Mouse (Mus musculus): ENCODE measurements around the gene Ctsd.

Ctsd gene

DNA sequence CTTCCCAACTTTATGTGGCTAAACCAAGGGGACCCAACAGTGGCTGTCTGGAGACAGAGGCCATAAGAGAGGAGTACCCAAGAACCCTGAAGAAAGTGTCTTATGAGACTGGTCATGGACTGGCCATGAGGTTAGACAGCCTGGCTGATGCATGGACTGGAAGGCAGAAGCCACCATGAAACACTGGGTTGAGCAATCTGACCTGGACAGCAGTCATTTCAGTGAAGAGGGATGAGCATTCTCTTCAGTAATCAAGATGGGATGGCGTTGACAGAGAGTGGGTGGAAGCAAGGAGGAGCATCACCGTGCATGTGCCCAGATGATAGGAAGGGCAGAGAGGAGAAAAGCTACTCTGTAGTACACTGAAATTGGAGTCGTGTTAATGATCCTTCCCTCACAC is 3.3 kb upstream of the Ctsd start:
- DNase-seq (ENCODE audit: low read depth, low spot score), result no peak
- Histone ChIP-seq H3K36me3 (ENCODE audit: control insufficient read depth, insufficient read depth, low read length, poor library complexity, severe bottlenecking) (no peaks in the 10 kb centered on the region), H3K27me3 (ENCODE audit: control insufficient read depth, insufficient read depth, low read length, poor library complexity, severe bottlenecking) (no peaks in the 10 kb centered on the region)

GRCm38 (mm10) chr7:142389961-142390650 is 2.3 kb upstream of the Ctsd start:
- no peaks in the 10 kb centered on the region for H3K27me3 ChIP-seq (ENCODE audit: control insufficient read depth, insufficient read depth, low read length, poor library complexity, severe bottlenecking)

DNA sequence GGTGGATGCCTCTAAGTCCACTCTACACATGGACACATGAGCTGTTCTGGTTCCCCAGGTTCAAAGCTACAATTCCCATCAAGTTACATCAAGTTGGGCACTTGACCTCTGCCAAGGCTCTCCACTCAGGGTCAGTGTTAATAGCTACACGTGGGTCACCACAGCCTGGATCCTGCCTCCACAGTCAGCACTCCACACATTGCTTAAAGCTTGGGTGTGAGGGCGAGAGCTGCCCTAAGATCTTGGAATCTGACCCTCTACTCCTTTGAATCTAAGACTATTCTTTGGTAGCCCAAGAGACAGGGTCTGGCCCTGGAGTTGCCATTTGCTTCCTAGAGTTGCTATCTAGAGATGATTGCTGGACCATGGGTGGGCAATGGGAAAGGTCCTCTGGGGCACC is 902 bp upstream of the Ctsd start:
- Histone ChIP-seq H3K27me3 (ENCODE audit: control insufficient read depth, insufficient read depth, low read length, poor library complexity, severe bottlenecking) (no peaks in the 10 kb centered on the region), H3K36me3 (ENCODE audit: control insufficient read depth, insufficient read depth, low read length, poor library complexity, severe bottlenecking) (no peaks in the 10 kb centered on the region)
- DNase-seq (ENCODE audit: low read depth, low spot score), result no peak

More at GRCm38 (mm10) chr7:142389961-142390650, 2.3 kb upstream of the Ctsd start:
- H3K36me3 ChIP-seq (ENCODE audit: control insufficient read depth, insufficient read depth, low read length, poor library complexity, severe bottlenecking), result no peaks in the 10 kb centered on the region
- no peak for DNase-seq (ENCODE audit: low read depth, low spot score)

- DNase-seq (ENCODE audit: low read depth, low spot score), result no peak
- H3K27me3 ChIP-seq (ENCODE audit: control insufficient read depth, insufficient read depth, low read length, poor library complexity, severe bottlenecking), result no peaks in the 10 kb centered on the region
- H3K36me3 ChIP-seq (ENCODE audit: control insufficient read depth, insufficient read depth, low read length, poor library complexity, severe bottlenecking), result no peaks in the 10 kb centered on the region
Observed at GRCm38 (mm10) chr7:142388198-142388597, 360 bp upstream of the Ctsd start.

DNA sequence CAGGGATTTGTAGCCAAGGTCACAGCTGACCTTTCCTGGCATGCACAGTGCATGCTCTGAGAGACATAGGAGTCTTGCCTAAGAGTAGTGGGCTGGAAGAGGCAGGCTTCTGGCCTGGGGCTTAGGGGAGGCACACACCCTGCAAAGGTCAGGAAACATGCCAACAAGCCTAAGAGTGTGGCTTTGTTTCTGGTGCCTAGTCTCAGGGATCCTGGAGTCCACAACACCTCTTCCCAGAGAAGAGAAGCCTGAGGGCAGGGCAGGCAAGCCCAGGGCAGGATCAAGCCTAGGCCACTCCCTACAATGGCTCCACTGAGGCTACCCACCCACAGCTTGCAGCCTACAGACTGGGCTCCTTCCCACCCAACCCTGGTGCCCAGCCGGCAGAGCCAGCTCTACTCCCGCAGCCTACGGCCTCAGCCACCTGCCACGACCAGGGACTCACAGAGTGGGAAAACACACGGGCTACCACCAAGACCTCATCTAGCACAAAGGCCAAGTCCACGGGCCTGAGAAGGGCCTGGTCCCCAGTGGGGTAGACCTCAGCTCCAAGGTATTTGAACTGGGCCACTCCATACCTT is 1.1 kb downstream of the Ctsd start:
- Histone ChIP-seq H3K36me3 (ENCODE audit: control insufficient read depth, insufficient read depth, low read length, poor library complexity, severe bottlenecking) (peaks cover 6% of the 10 kb centered on the region), H3K27me3 (ENCODE audit: control insufficient read depth, insufficient read depth, low read length, poor library complexity, severe bottlenecking) (no peaks in the 10 kb centered on the region)
- no peak for DNase-seq (ENCODE audit: low read depth, low spot score)

DNA sequence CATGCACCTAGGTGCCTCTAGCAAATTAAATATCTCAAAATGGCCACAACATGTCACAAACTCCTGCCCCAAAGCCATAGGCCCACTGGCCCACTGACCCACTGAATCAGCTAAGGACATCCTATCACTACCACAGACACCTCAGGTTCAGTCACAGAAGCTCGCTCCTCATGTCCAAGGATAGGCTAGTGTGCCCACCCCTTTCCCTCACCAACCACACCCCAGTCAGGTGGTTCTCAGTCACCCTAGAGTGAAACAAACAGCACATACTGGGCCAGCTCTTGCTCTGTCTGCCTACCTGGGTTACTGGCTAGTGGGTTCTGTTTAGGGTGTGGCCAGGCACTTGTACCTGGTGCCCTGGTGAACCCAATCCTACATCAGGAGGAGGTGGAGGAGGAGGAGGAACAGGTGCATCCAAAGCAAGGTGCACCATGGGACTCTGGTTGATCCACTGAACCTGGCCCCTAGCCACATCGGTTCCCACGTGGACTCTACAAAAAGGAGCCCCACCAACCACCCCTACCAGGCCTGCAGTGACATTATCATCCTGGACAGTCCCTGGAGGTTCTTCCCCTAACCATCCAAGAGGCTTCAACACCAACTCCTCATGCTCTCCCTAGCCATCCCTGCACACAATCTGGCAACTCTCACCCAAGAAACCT is 2.0 kb downstream of the Ctsd start:
- peaks cover 6% of the 10 kb centered on the region for H3K36me3 ChIP-seq (ENCODE audit: control insufficient read depth, insufficient read depth, low read length, poor library complexity, severe bottlenecking)
- no peaks in the 10 kb centered on the region for H3K27me3 ChIP-seq (ENCODE audit: control insufficient read depth, insufficient read depth, low read length, poor library complexity, severe bottlenecking)
- DNase-seq (ENCODE audit: low read depth, low spot score), result no peak

- H3K27me3 ChIP-seq (ENCODE audit: control insufficient read depth, insufficient read depth, low read length, poor library complexity, severe bottlenecking), result no peaks in the 10 kb centered on the region
- no peak for DNase-seq (ENCODE audit: low read depth, low spot score)
Observed at GRCm38 (mm10) chr7:142384306-142384705, 3.5 kb downstream of the Ctsd start.

DNA sequence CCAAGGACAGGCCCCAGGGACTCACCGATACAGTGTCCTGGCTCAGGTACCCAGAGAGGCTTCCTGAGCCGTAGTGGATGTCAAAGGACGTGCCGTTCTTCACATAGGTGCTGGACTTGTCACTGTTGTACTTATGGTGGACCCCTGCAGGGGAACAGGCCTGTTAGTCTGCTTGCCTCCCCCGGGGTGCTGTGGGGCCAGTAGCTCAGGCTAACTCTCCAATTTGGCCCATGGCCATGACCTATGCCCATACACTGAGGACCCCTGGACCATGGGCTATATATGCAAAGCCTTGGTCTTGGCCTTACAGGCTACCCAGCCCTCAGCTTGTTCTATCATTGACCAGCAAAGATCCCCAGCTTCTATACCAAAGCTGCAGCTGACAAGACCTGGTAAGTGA is 5.3 kb downstream of the Ctsd start, which contains the start of gene Gm49369:
Gene Gm49369, minus strand, starts transcription at position 101 of the 400 bp plus-strand sequence.
- Histone ChIP-seq H3K36me3 (ENCODE audit: control insufficient read depth, insufficient read depth, low read length, poor library complexity, severe bottlenecking) (peaks cover 9% of the 10 kb centered on the region), H3K27me3 (ENCODE audit: control insufficient read depth, insufficient read depth, low read length, poor library complexity, severe bottlenecking) (no peaks in the 10 kb centered on the region)
- no peak for DNase-seq (ENCODE audit: low read depth, low spot score)

More at GRCm38 (mm10) chr7:142384306-142384705, 3.5 kb downstream of the Ctsd start:
- H3K36me3 ChIP-seq (ENCODE audit: control insufficient read depth, insufficient read depth, low read length, poor library complexity, severe bottlenecking), result peaks cover 9% of the 10 kb centered on the region

GRCm38 (mm10) chr7:142381175-142381574 is 6.7 kb downstream of the Ctsd start:
- H3K27me3 ChIP-seq (ENCODE audit: control insufficient read depth, insufficient read depth, low read length, poor library complexity, severe bottlenecking), result no peaks in the 10 kb centered on the region
- DNase-seq (ENCODE audit: low read depth, low spot score), result no peak
- H3K36me3 ChIP-seq (ENCODE audit: control insufficient read depth, insufficient read depth, low read length, poor library complexity, severe bottlenecking), result peaks cover 12% of the 10 kb centered on the region

GRCm38 (mm10) chr7:142379186-142379585 is 8.7 kb downstream of the Ctsd start:
- no peaks in the 10 kb centered on the region for H3K27me3 ChIP-seq (ENCODE audit: control insufficient read depth, insufficient read depth, low read length, poor library complexity, severe bottlenecking)
- DNase-seq (ENCODE audit: low read depth, low spot score), result no peak
- peaks cover 12% of the 10 kb centered on the region for H3K36me3 ChIP-seq (ENCODE audit: control insufficient read depth, insufficient read depth, low read length, poor library complexity, severe bottlenecking)

- Histone ChIP-seq H3K27me3 (ENCODE audit: control insufficient read depth, insufficient read depth, low read length, poor library complexity, severe bottlenecking) (no peaks in the 10 kb centered on the region), H3K36me3 (ENCODE audit: control insufficient read depth, insufficient read depth, low read length, poor library complexity, severe bottlenecking) (peaks cover 11% of the 10 kb centered on the region)
- DNase-seq (ENCODE audit: low read depth, low spot score), result no peak
Observed at GRCm38 (mm10) chr7:142377233-142377925, 10.5 kb downstream of the Ctsd start.

DNA sequence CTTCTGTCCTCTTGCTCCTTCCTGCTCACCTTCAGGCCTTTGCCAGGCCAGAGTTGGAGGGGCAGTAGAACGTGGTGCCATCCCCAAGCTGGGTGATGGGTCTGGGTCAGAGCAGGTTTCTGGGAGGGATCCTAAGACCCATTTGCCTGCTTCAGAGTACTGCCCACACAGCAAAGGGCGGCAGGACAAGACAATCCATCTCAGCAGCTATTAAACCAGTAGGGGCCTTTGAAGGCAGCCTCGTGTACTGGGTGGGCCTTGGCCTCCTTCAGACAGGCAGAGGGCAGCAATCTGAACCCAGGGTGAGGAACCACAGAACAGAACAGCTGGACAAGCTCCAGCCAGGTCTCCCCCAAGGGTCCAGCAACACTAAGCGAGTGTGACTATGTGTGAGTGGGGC is 11.7 kb downstream of the Ctsd start:
- peaks cover 6% of the 10 kb centered on the region for H3K36me3 ChIP-seq (ENCODE audit: control insufficient read depth, insufficient read depth, low read length, poor library complexity, severe bottlenecking)
- DNase-seq (ENCODE audit: low read depth, low spot score), result no peak
- H3K27me3 ChIP-seq (ENCODE audit: control insufficient read depth, insufficient read depth, low read length, poor library complexity, severe bottlenecking), result no peaks in the 10 kb centered on the region

DNA sequence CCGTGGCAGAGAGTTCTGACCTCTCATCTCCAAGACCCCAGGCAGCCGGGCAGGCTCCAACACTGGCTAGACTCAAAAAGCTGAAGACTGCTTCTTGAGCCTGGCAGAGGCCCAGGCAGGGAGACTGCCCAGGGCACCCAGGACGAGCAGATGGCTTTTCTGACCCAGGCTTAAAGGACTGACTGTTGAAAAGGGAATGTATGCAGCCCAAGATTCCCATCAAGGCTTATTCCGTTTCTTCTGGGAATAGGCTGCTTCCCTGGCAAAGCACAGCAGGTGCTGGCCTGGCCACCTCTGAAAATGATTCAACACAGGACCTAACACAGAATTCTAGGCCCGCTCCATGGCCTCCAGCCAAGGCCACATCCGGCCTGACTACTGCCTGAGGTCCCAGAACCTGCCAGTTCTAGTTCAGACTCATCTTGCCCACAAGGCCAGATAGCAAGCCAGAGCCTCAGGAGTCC is 12.5 kb downstream of the Ctsd start:
- peaks cover 5% of the 10 kb centered on the region for H3K36me3 ChIP-seq (ENCODE audit: control insufficient read depth, insufficient read depth, low read length, poor library complexity, severe bottlenecking)
- no peaks in the 10 kb centered on the region for H3K27me3 ChIP-seq (ENCODE audit: control insufficient read depth, insufficient read depth, low read length, poor library complexity, severe bottlenecking)
- no peak for DNase-seq (ENCODE audit: low read depth, low spot score)

DNA sequence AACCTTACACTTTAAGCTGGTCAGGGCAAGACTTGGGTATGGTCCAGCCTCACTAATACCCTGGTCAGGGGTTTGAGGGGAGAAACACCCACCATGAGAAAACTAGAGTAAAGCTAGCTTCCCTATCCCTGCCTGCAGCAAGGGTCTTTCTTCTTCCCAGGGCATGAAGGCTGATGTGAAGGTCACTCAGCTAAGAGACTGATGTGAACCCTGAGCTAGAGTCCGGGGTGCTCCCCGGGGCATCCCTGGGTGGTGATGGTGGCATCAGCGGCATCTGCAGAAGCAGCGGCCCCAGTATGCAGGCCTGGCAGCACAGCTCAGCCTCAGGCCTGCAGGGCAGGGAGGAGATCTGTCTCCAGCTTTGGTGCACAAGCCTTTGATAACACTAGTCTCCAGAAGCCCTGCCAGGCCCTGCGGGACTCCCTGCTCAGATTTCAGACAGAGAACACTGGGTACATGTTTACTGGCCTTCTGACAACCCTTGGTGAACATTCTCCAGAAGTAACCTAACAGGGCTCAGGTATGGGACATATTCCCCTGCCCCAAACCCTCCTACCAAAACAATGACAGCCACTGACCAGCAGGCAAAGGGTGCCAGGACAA is 13.3 kb downstream of the Ctsd start:
- peaks cover 3% of the 10 kb centered on the region for H3K36me3 ChIP-seq (ENCODE audit: control insufficient read depth, insufficient read depth, low read length, poor library complexity, severe bottlenecking)
- no peak for DNase-seq (ENCODE audit: low read depth, low spot score)

More for the DNA sequence above, 13.3 kb downstream of the Ctsd start:
- H3K27me3 ChIP-seq (ENCODE audit: control insufficient read depth, insufficient read depth, low read length, poor library complexity, severe bottlenecking), result no peaks in the 10 kb centered on the region

Measured in splenic B cell, adult 2 months (primary cell).